Mouse (Mus musculus) CH12.LX (cell line): ENCODE measurements around the gene Tex264. TPM values are rescaled to one million over a fixed set of nuclear protein-coding genes. Genes with fewer than 3 reads are reported as not detected.

ENCODE experiments used
- DNase-seq: peaks from one replicate; pipeline ENCODE4 v3.0.0-alpha.2; 2013; ENCODE audit errors: extremely low read depth
- H3K27ac ChIP-seq: 2 replicates; pipeline ENCODE4 v1.5.1; 2012; ENCODE audit warnings: low read depth, mild to moderate bottlenecking, control low read depth, moderate library complexity; ENCODE audit not compliant: insufficient read depth
- H3K27me3 ChIP-seq: replicated peaks from 2 replicates; pipeline ENCODE3; 2012; ENCODE audit warnings: inconsistent platforms
- H3K36me3 ChIP-seq, 2 experiments: replicated peaks in 1 of 2; 2 replicates each; pipeline versions ENCODE3 to v1.6.1; 2012; ENCODE audit warnings: inconsistent platforms in 1 of 2, low read length in 1 of 2, mild to moderate bottlenecking in 1 of 2, mixed read lengths in 1 of 2, moderate library complexity in 1 of 2; ENCODE audit not compliant: control insufficient read depth in 1 of 2, insufficient read depth in 1 of 2
- H3K4me1 ChIP-seq, 2 experiments: 2 replicates each; pipeline ENCODE4 v1.6.1; 2012; ENCODE audit warnings: inconsistent platforms in 1 of 2, moderate library complexity in 1 of 2; ENCODE audit not compliant: insufficient read depth in 2 of 2, control insufficient read depth in 1 of 2
- H3K4me2 ChIP-seq: 2 replicates; pipeline ENCODE4 v1.6.1; 2012; ENCODE audit warnings: low read depth, mild to moderate bottlenecking, control low read depth; ENCODE audit not compliant: poor library complexity, insufficient read depth, severe bottlenecking
- H3K4me3 ChIP-seq, 3 experiments: fragments of 150-350 bp in 1 of 3; sonication (generic) in 1 of 3; replicated peaks in 1 of 3; 2 replicates each; pipeline versions ENCODE3 to v1.5.1; 2011 to 2012; ENCODE audit warnings: low read depth in 2 of 3, low read length in 2 of 3, mild to moderate bottlenecking in 2 of 3, moderate library complexity in 2 of 3, control low read depth in 1 of 3, improper control_type of control experiment in 1 of 3, inconsistent platforms in 1 of 3, mixed read lengths in 1 of 3; ENCODE audit not compliant: poor library complexity in 1 of 3
- H3K79me2 ChIP-seq: replicated peaks from 2 replicates; pipeline ENCODE4 v1.6.1; 2012; ENCODE audit warnings: mild to moderate bottlenecking, moderate library complexity; ENCODE audit not compliant: control insufficient read depth, poor library complexity, insufficient read depth, severe bottlenecking; ENCODE audit errors: extremely low read depth
- H3K9ac ChIP-seq: 2 replicates; pipeline ENCODE4 v1.6.1; 2012; ENCODE audit warnings: low read depth, mild to moderate bottlenecking, control low read depth, moderate library complexity; ENCODE audit not compliant: insufficient read depth
- H3K9me3 ChIP-seq: replicated peaks from 2 replicates; pipeline ENCODE3; 2012; ENCODE audit warnings: low read length, inconsistent platforms, mixed read lengths
- BHLHE40 ChIP-seq: IDR thresholded peaks from 2 replicates; pipeline ENCODE4 v1.6.1; 2011; ENCODE audit warnings: mild to moderate bottlenecking, low read depth, low read length, improper control_type of control experiment
- CHD1 ChIP-seq: IDR thresholded peaks from 2 replicates; pipeline ENCODE4 v1.6.1; 2012; ENCODE audit warnings: low read depth, low read length, improper control_type of control experiment, inconsistent platforms
- CHD2 ChIP-seq: IDR thresholded peaks from 2 replicates; pipeline ENCODE4 v1.6.1; 2011; ENCODE audit warnings: low read length, improper control_type of control experiment
- CTCF ChIP-seq, 2 experiments: IDR thresholded peaks in 1 of 2; conservative IDR thresholded peaks in 1 of 2; 2 replicates each; pipeline ENCODE4 v1.5.1; 2011 to 2012; ENCODE audit warnings: low read depth in 2 of 2, low read length in 2 of 2, improper control_type of control experiment in 1 of 2, inconsistent platforms in 1 of 2, mild to moderate bottlenecking in 1 of 2, moderate library complexity in 1 of 2
- E2F4 ChIP-seq: IDR thresholded peaks from 2 replicates; pipeline ENCODE4 v1.6.1; 2011; ENCODE audit warnings: low read depth, low read length, improper control_type of control experiment; ENCODE audit not compliant: insufficient replicate concordance
- ETS1 ChIP-seq: conservative IDR thresholded peaks from 2 replicates; pipeline ENCODE4 v1.6.1; 2012; ENCODE audit warnings: low read depth, mild to moderate bottlenecking, inconsistent platforms, low read length, improper control_type of control experiment, moderate library complexity
- HCFC1 ChIP-seq: IDR thresholded peaks from 2 replicates; pipeline ENCODE4 v1.6.1; 2012; ENCODE audit warnings: low read depth, mild to moderate bottlenecking, inconsistent platforms, low read length, improper control_type of control experiment
- IRF4 ChIP-seq: IDR thresholded peaks from 2 replicates; pipeline ENCODE4 v1.6.1; 2014; ENCODE audit warnings: low read depth, mild to moderate bottlenecking, inconsistent platforms, low read length, improper control_type of control experiment
- JUND ChIP-seq: conservative IDR thresholded peaks from 2 replicates; pipeline ENCODE4 v1.6.1; 2011; ENCODE audit warnings: low read depth, low read length, improper control_type of control experiment
- MAX ChIP-seq: IDR thresholded peaks from 2 replicates; pipeline ENCODE4 v1.6.1; 2011; ENCODE audit warnings: low read length, improper control_type of control experiment
- MEF2A ChIP-seq: IDR thresholded peaks from 2 replicates; pipeline ENCODE4 v1.6.1; 2014; ENCODE audit warnings: low read depth, mild to moderate bottlenecking, inconsistent platforms, low read length, improper control_type of control experiment, borderline replicate concordance
- MXI1 ChIP-seq: IDR thresholded peaks from 2 replicates; pipeline ENCODE4 v1.6.1; 2011; ENCODE audit warnings: mild to moderate bottlenecking, low read depth, low read length, improper control_type of control experiment
- MYC ChIP-seq: IDR thresholded peaks from 2 replicates; pipeline ENCODE4 v1.6.1; 2011; ENCODE audit warnings: low read depth, mild to moderate bottlenecking, improper control_type of control experiment, low read length
- PAX5 ChIP-seq: IDR thresholded peaks from 2 replicates; pipeline ENCODE4 v1.6.1; 2012; ENCODE audit warnings: low read length, inconsistent platforms, mixed read lengths
- POLR2AphosphoS2 ChIP-seq: IDR thresholded peaks from 2 replicates; pipeline ENCODE4 v1.6.1; 2011; ENCODE audit warnings: low read depth, low read length, improper control_type of control experiment
- SIN3A ChIP-seq: IDR thresholded peaks from 2 replicates; pipeline ENCODE4 v1.6.1; 2012; ENCODE audit warnings: low read length, improper control_type of control experiment, inconsistent platforms
- UBTF ChIP-seq: IDR thresholded peaks from 2 replicates; pipeline ENCODE4 v1.6.1; 2012; ENCODE audit warnings: low read depth, mild to moderate bottlenecking, inconsistent platforms, low read length, improper control_type of control experiment, moderate library complexity
- USF1 ChIP-seq: IDR thresholded peaks from 2 replicates; pipeline ENCODE4 v1.6.1; 2014; ENCODE audit warnings: low read depth, mild to moderate bottlenecking, inconsistent platforms, low read length, improper control_type of control experiment
- ZC3H11A ChIP-seq: IDR thresholded peaks from 2 replicates; pipeline ENCODE4 v1.6.1; 2012; ENCODE audit warnings: low read depth, mild to moderate bottlenecking, inconsistent platforms, low read length, improper control_type of control experiment
- ZKSCAN1 ChIP-seq: IDR thresholded peaks from 2 replicates; pipeline ENCODE4 v1.6.1; 2012; ENCODE audit warnings: low read depth, inconsistent platforms, low read length, improper control_type of control experiment, borderline replicate concordance
- ZMIZ1 ChIP-seq: IDR thresholded peaks from 2 replicates; pipeline ENCODE4 v1.6.1; 2012; ENCODE audit warnings: low read depth, mild to moderate bottlenecking, inconsistent platforms, low read length, improper control_type of control experiment
- ZNF384 ChIP-seq: IDR thresholded peaks from 2 replicates; pipeline ENCODE4 v1.6.1; 2012; ENCODE audit warnings: low read depth, low read length, improper control_type of control experiment, inconsistent platforms
- dilution Hi-C: fragments of 300-500 bp; cut with MboI; formaldehyde crosslinking; loops from 2 replicates; pipeline ENCODE4 v1.14.3; 2020; ENCODE audit warnings: low sequenced_read_pairs; ENCODE audit not compliant: extremely low pct_unique_long_range_greater_than_20kb, extremely low pct_ligation_motif_present
- in situ Hi-C: fragments of 300-500 bp; cut with MboI; formaldehyde crosslinking; loops from 3 replicates; pipeline ENCODE4 v1.14.3; 2019; ENCODE audit warnings: low sequenced_read_pairs, low pct_ligation_motif_present, low pct_unique_long_range_greater_than_20kb, mixed read lengths
- polyA plus RNA-seq: library from polyadenylated mRNA; unstranded; fragments of >175 nt; gene quantifications from 2 replicates; pipeline ENCODE4 v1.2.1, GENCODE M21; 2012; ENCODE audit warnings: low read depth; ENCODE audit not compliant: insufficient read length
- total RNA-seq, 2 experiments: library from RNA; depleted of rRNA; stranded (reverse); fragments of 300-350 nt in 1 of 2; fragments of >200 nt in 1 of 2; gene quantifications; 2 replicates each; pipeline ENCODE4 v1.2.3; 2012 to 2014

Tex264 gene
- total and polyA plus RNA-seq, 3 experiments: 34.3 to 54.8 (median 45.3) TPM

- H3K4me1 ChIP-seq: peaks cover 0 to 16% of the 10 kb centered on the region in 2 experiments; a peak in 1 of 4 replicates
- no peak overlapping the region for H3K27ac ChIP-seq
- no peaks in the 10 kb centered on the region for H3K27me3 ChIP-seq
- in situ Hi-C loops: no loop called here
- no peak overlapping the region for H3K9ac ChIP-seq
- dilution Hi-C loops: loop anchor here (25.0 kb wide), 1 partner anchor 109 kb away; the partner anchor contains the start of gene Rad54l2
- no peak for DNase-seq
- no peak overlapping the region for H3K4me3 ChIP-seq
- TF ChIP-seq CHD2 (no peak), ETS1 (no peak)
- no peaks in the 10 kb centered on the region for H3K9me3 ChIP-seq
- H3K36me3 ChIP-seq: peaks cover 26 to 84% of the 10 kb centered on the region in 2 experiments
- no peaks in the 10 kb centered on the region for H3K79me2 ChIP-seq
- H3K4me2 ChIP-seq: no peak overlapping the region
These were observed 7.5 kb downstream of the Tex264 start for GRCm38 (mm10) chr9:106678242-106678641.

- H3K4me2 ChIP-seq: no peak overlapping the region
- H3K27ac ChIP-seq: no peak overlapping the region
- no peak overlapping the region for H3K9ac ChIP-seq
- dilution Hi-C loops: loop anchor here (25.0 kb wide), 1 partner anchor 110 kb away; the partner anchor contains the start of gene Rad54l2
- no peaks in the 10 kb centered on the region for H3K9me3 ChIP-seq
- H3K36me3 ChIP-seq: peaks cover 30 to 87% of the 10 kb centered on the region in 2 experiments
- no peaks in the 10 kb centered on the region for H3K79me2 ChIP-seq
- H3K27me3 ChIP-seq: no peaks in the 10 kb centered on the region
- in situ Hi-C loops: no loop called here
- H3K4me1 ChIP-seq: peaks cover 0 to 17% of the 10 kb centered on the region in 2 experiments; a peak in 1 of 4 replicates
- no peak for DNase-seq
- no peak for TF ChIP-seq CHD1
- TF ChIP-seq ETS1: no peak
- TF ChIP-seq ZKSCAN1: no peak
- TF ChIP-seq UBTF: no peak
- TF ChIP-seq CHD2: no peak
- TF ChIP-seq ZNF384: no peak
- no peak for TF ChIP-seq MEF2A
- TF ChIP-seq ZMIZ1: no peak
- TF ChIP-seq MYC: no peak
- TF ChIP-seq MXI1: no peak
- H3K4me3 ChIP-seq: no peak overlapping the region
These were observed 8.0 kb downstream of the Tex264 start for GRCm38 (mm10) chr9:106677702-106678101.

- H3K4me1 ChIP-seq: peaks cover 0 to 27% of the 10 kb centered on the region in 2 experiments; a peak in 1 of 4 replicates
- TF ChIP-seq SIN3A: no peak
- no peak for TF ChIP-seq E2F4
- TF ChIP-seq PAX5: no peak
- no peak for TF ChIP-seq ZC3H11A
- TF ChIP-seq HCFC1: no peak
- TF ChIP-seq CHD1: no peak
- TF ChIP-seq IRF4: no peak
- no peak for TF ChIP-seq MAX
- no peak for TF ChIP-seq CTCF (conservative IDR thresholded peaks at IDR 0.05 in 1 of 2, IDR thresholded peaks at IDR 0.05 in 1 of 2; ENCODE audit: low read depth in 2 of 2, low read length in 2 of 2)
- no peak for TF ChIP-seq USF1
- TF ChIP-seq POLR2AphosphoS2: no peak
- TF ChIP-seq BHLHE40: no peak
- no peak for TF ChIP-seq ZNF384
- TF ChIP-seq JUND: no peak
- TF ChIP-seq, all 38 proteins: peak for 0
- H3K79me2 ChIP-seq: no peaks in the 10 kb centered on the region
- no peak overlapping the region for H3K4me3 ChIP-seq
- in situ Hi-C loops: no loop called here
- H3K9ac ChIP-seq: no peak overlapping the region
- no peaks in the 10 kb centered on the region for H3K9me3 ChIP-seq
- no peak overlapping the region for H3K4me2 ChIP-seq
- no peak for DNase-seq
- no peak overlapping the region for H3K27ac ChIP-seq
- dilution Hi-C loops: loop anchor here (25.0 kb wide), 1 partner anchor 111 kb away; the partner anchor contains the start of gene Rad54l2
- no peaks in the 10 kb centered on the region for H3K27me3 ChIP-seq
- peaks cover 26 to 91% of the 10 kb centered on the region in 2 experiments for H3K36me3 ChIP-seq
These were observed 9.2 kb downstream of the Tex264 start for GRCm38 (mm10) chr9:106676571-106676970.
